Mouse (Mus musculus): ENCODE data around the gene Hk2.

- TF ChIP-seq CTCF (IDR thresholded peaks at IDR 0.05) (no peak), EP300 (IDR thresholded peaks at IDR 0.05) (no peak)
Observed at GRCm38 (mm10) chr6:82728635-82729034, 45.6 kb downstream of the Hk2 start.

All from lung, postnatal 0 days (tissue).